Mouse (Mus musculus): ENCODE data around the gene Rtn2.

GRCm38 (mm10) chr7:19338060-19338459 is 55.6 kb downstream of the Rtn2 start:
- TF ChIP-seq POLR2A (IDR thresholded peaks at IDR 0.05; ENCODE audit: borderline replicate concordance, extremely low read depth, low read depth, low read length) (no peak), CTCF (IDR thresholded peaks at IDR 0.05; ENCODE audit: insufficient read depth, low read length) (no peak)

Measured in lung, adult 2 months (tissue).